Mouse (Mus musculus) left cerebral cortex, adult 6 months (tissue): Measurements from ENCODE around the gene Slc6a8. TPM values are rescaled to one million over a fixed set of nuclear protein-coding genes. Genes with fewer than 3 reads are reported as not detected.

Source experiments
- long read RNA-seq, 2 experiments: library from polyadenylated mRNA; unstranded; transcript quantifications; one replicate each; pipeline ENCODE4 v2.0.0; 2019 to 2020
- polyA plus RNA-seq: library from polyadenylated mRNA; unstranded; fragments of <200 nt; fragmentation: Nextera tagmentation; gene quantifications from 2 replicates; pipeline ENCODE4 v1.2.3, GENCODE M21; 2021

The Slc6a8 gene
- 7.8 and 9.4 TPM in 2 replicates for polyA plus RNA-seq
- long read RNA-seq, experiment 1, transcript Slc6a8-212 (9 exons, 1,613 nt) = major isoform, 5 of 29 reads
- long read RNA-seq, experiment 1, partial matches to known transcripts = 18 of 29 reads
- long read RNA-seq, experiment 1, other reads (novel, unspliced or antisense) = 2 of 29 reads
- long read RNA-seq, experiment 2, partial matches to known transcripts = 5 of 17 reads
- long read RNA-seq, experiment 2, other reads (novel, unspliced or antisense) = 11 of 17 reads

DNA sequence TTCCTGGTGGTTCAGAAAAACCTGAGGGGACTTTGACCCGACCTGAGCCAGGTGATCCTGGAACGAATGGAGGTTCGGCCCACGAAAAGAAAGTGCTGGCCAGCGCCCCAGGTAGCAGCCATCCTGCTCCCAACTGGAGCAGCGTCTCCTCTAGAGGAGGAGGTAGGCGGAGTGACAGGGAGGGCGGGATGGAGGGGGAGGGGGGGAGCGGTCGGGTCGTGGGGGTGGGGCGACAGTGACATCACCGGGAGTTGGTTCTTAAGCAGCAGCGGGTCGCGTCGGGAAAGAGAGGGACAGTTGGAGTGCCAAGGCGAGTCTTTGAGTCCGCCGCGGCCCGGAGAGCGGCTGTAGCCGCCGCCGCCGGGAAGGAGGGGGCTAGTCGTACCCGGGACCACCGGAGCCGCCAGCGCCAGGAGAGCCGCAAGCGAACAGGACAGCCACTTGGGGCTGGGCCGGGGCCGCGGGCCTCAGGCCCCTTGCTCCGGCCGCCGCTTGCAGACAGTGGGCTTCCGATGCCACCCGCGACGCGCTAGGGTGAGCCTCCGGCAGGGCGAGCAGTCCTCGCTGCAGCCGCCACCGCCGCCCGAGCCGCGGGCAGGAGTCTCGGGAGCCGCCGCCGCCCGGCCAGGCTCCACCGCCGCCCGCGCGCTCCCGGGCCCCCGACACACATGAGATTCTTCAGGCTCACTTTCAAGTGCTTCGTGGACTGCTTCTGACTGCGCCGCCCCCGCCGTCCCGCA, at the start of gene Slc6a8:
Gene Slc6a8 (plus strand): TSS at position 272 of the 740 bp plus-strand sequence.

DNA sequence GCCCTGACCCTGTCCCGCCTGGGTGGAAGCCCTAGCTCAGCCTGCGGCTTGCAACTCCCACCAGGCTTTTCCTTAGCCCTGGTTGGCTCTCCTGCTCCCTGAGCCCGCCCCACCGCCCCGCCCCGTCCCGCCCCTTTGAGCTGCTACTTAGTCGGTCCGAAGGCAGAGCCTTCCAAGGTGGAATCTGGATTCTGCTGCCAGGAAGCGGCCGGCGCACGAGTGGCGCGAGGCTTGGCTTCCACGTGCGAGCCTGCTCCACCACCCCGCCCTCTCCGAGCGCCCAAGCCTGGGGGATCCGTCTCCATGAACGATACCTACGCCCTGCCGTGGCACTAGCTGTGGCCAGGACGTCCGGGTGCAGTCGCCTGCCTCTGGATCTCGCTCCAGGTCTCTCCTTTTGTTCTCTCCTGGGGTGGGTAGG, 33.7 kb upstream of the Slc6a8 start, which contains the start of gene Dusp9:
Gene Dusp9 (plus strand): TSS at position 165 of the 421 bp plus-strand sequence.

DNA sequence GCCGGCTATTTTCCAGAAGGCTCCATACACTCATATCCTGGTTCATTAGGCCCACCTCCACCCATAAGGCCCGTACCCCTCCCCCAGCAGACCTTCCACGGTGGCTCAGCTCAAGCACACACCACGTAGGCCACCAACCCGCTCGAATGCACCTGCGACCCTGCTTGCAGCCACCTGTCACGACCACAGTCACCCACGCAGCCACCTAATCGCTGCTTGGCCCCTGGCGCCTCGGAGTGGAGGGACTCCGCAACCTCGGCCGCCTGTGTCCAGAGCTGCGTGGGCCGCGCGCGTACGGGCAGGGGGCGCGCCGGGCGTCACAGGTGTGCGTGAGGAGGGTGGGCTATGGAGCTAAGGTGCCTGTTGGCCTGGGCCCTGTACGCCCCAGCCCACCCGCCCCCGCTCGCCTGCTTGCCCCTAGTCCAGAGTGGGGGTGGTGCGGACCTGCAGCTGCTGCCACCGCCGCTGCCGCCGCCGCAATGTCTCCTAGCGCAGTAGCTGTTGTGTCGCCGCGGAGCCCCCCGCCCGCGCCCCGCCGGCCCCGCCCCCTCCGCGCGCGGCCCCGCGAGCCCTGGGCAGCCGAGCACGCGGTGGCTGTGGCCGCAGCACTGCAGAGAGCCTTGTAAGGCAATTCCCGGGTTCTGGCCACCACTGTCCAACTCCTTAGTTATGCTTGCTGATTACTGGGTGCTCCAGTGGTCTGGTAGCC, 13.2 kb upstream of the Slc6a8 start, which contains the start of gene Pnck:
Gene Pnck (minus strand): TSS at position 543 of the 709 bp plus-strand sequence.

DNA sequence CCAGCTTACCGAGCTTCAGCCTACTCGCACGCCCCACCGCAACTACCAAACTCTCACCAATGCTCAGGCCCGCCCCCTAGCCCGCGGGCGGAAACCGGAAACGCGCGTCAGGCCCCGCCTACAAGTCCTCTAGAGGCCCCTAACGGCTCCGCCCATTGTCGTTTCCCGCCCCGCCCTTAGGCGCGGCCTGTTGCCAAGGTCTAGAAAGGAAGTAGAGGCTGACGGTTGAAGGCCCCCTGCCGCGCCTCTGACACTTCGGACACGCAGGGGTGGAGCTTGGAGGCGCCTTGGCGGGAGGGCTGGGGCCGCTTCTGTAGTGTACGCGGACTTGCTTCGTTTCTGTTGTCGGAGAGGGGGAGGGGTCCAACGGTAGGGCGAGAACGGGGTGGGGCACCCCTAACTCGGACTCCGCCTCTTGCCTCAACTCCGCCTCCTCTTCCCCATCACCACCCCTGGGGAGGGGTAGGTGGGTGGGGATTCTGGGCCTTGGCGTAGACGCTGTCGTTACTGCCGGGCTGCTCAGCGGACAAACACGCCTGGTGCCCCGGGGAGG, 43.2 kb downstream of the Slc6a8 start, which contains the start of the genes Bcap31 and Abcd1:
Gene Bcap31 (minus strand): TSS at position 67 of the 553 bp plus-strand sequence.
Gene Abcd1 (plus strand): TSS at position 489 of the 553 bp plus-strand sequence.

Other genes with a start within 250 kb of the Slc6a8 start
- not detected in 2 replicates for gene Trex2, start 237.8 kb upstream of the Slc6a8 start, polyA plus RNA-seq
- 13.6 and 16.0 TPM in 2 replicates for gene Haus7, start 214.1 kb upstream of the Slc6a8 start, polyA plus RNA-seq
- gene Bgn, start 189.5 kb upstream of the Slc6a8 start, polyA plus RNA-seq = 13.0 and 24.0 TPM in 2 replicates
- 12.5 and 14.4 TPM in 2 replicates for gene Atp2b3, start 170.1 kb upstream of the Slc6a8 start, polyA plus RNA-seq
- gene Dusp9, start 33.7 kb upstream of the Slc6a8 start, polyA plus RNA-seq = 0.13 and 0.20 TPM in 2 replicates
- gene Pnck, start 13.0 kb upstream of the Slc6a8 start, polyA plus RNA-seq = 59.8 and 87.0 TPM in 2 replicates
- 145 and 151 TPM in 2 replicates for gene Bcap31, start 43.0 kb downstream of the Slc6a8 start, polyA plus RNA-seq
- 1.4 and 2.9 TPM in 2 replicates for gene Abcd1, start 43.4 kb downstream of the Slc6a8 start, polyA plus RNA-seq
- gene Plxnb3, start 83.9 kb downstream of the Slc6a8 start, polyA plus RNA-seq = 2.9 and 3.2 TPM in 2 replicates
- 0.90 and 2.1 TPM in 2 replicates for gene Srpk3, start 101.3 kb downstream of the Slc6a8 start, polyA plus RNA-seq
- 205 and 248 TPM in 2 replicates for gene Idh3g, start 113.7 kb downstream of the Slc6a8 start, polyA plus RNA-seq
- gene Ssr4, start 113.9 kb downstream of the Slc6a8 start, polyA plus RNA-seq = 195 and 196 TPM in 2 replicates
- gene Pdzd4, start 151.8 kb downstream of the Slc6a8 start, polyA plus RNA-seq = 1.2 and 1.4 TPM in 2 replicates
- not detected in 2 replicates for gene Avpr2, start 219.0 kb downstream of the Slc6a8 start, polyA plus RNA-seq
- gene L1cam, start 223.0 kb downstream of the Slc6a8 start, polyA plus RNA-seq = 25.5 and 26.9 TPM in 2 replicates
- gene Arhgap4, start 248.7 kb downstream of the Slc6a8 start, polyA plus RNA-seq = 0.65 and 0.74 TPM in 2 replicates
- gene Naa10, start 248.8 kb downstream of the Slc6a8 start, polyA plus RNA-seq = 85.9 and 89.8 TPM in 2 replicates